Mouse (Mus musculus) cortical plate, adult 2 months (tissue): ENCODE results near the gene Sipa1l2.

Experiments used
- CTCF ChIP-seq: fragments of 200-500 bp; IDR thresholded peaks from 2 replicates; pipeline ENCODE4 v1.5.1; 2011; ENCODE audit warnings: mild to moderate bottlenecking, control low read depth, low read length; ENCODE audit not compliant: insufficient read depth; ENCODE audit errors: extremely low read depth
- POLR2A ChIP-seq: fragments of 200-500 bp; IDR thresholded peaks from 2 replicates; pipeline ENCODE4 v1.6.1; 2011; ENCODE audit warnings: mild to moderate bottlenecking, low read length, control low read depth; ENCODE audit not compliant: insufficient read depth; ENCODE audit errors: extremely low read depth

DNA sequence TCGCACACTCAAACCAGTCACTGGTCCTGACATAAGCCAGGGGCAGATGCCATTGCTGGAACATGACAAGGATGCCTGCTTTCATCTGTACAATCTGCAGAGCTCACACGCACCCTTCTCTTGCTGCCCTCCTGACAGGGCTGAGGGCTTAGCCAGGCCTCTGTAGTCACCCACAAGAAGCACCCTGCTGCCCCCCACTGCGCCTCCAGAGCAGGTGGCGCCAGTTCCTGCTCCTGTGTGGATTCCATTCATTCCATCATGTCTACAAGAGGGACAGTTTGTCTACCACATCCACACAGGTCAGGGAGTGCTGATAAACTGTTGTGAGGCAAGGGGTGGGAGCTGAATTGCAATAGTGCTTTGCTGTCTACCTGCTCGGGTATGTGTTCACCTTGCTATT, 47.3 kb upstream of the Sipa1l2 start:
- no peak for TF ChIP-seq POLR2A
- TF ChIP-seq CTCF, result no peak
